17 mouse cellular contexts compared by ENCODE assay signal in genomic region chr9:115134736-115135135, GRCm38 (mm10).
DNase-seq lines count a peak whose midpoint lies in the region; ATAC-seq and TF ChIP-seq lines count a peak whose summit lies in the region.
"Had no signal": no experiment of that assay in that cellular context is flagged by ENCODE, and none has a peak within 500 bp of the region (broad histone marks: within the 10 kb centered on the region; RNA-seq: fewer than 3 reads in every experiment).

No protein-coding gene starts in this region.

- H3K9ac ChIP-seq in forebrain, embryonic 14.5 days (ENCODE audit: low read length) = no peak overlapping the region
- H3K9ac ChIP-seq in forebrain, embryonic 13.5 days = no peak overlapping the region
- H3K9ac ChIP-seq in midbrain, postnatal 0 days (replicated peaks; ENCODE audit: low read length, poor library complexity, severe bottlenecking) = no peak overlapping the region
- H3K9ac ChIP-seq: embryonic facial prominence, embryonic 15.5 days; forebrain, embryonic 12.5 days; heart, embryonic 15.5 days; lung, embryonic 15.5 days had no signal

- no peak for ATAC-seq in forebrain, embryonic 14.5 days
- no peak for ATAC-seq in forebrain, embryonic 13.5 days
- ATAC-seq in midbrain, postnatal 0 days (ENCODE audit: low FRiP score) = no peak

- DNase-seq in forebrain, embryonic 14.5 days (ENCODE audit: low spot score) = peak; percentile 10
- DNase-seq in left cerebral cortex, postnatal 4 days = peak; percentile 43
- DNase-seq in left cerebral cortex, postnatal 14 days (ENCODE audit: low spot score in 2 of 2) = no peak
- DNase-seq in B cell, adult 2 months = peak; percentile 62 to 68
- DNase-seq in midbrain, postnatal 0 days (ENCODE audit: low spot score) = peak; percentile 28
- no peak for DNase-seq in right cerebral cortex, adult 2 months (ENCODE audit: low spot score in 2 of 2)
- DNase-seq: adrenal gland, adult 2 months; cerebellum, adult 18-20 months; heart, adult 18-20 months; kidney, postnatal 25 days; thymus, postnatal 14 days had no signal

- intact Hi-C loops in left cerebral cortex, postnatal 4 days (cut with DNase I) = no loop called here
- intact Hi-C loops in left cerebral cortex, postnatal 14 days (cut with DNase I) = no loop called here

- H3K4me2 ChIP-seq in forebrain, embryonic 14.5 days (ENCODE audit: low read length) = no peak overlapping the region
- no peak overlapping the region for H3K4me2 ChIP-seq in forebrain, embryonic 13.5 days
- no peak overlapping the region for H3K4me2 ChIP-seq in midbrain, postnatal 0 days (ENCODE audit: low read depth, low read length, poor library complexity, severe bottlenecking)
- H3K4me2 ChIP-seq: embryonic facial prominence, embryonic 15.5 days; forebrain, embryonic 12.5 days; heart, embryonic 15.5 days; liver, embryonic 11.5 days; lung, embryonic 15.5 days had no signal

- WGBS in forebrain, embryonic 14.5 days = 40% methylated on average over 4 of the region's 4 CpGs
- 55% methylated on average over 4 of the region's 4 CpGs for WGBS in forebrain, embryonic 13.5 days
- WGBS in midbrain, postnatal 0 days = 52% methylated on average over 4 of the region's 4 CpGs

- H3K36me3 ChIP-seq in forebrain, embryonic 14.5 days (ENCODE audit: control insufficient read depth, insufficient read depth, low read length) = no peaks in the 10 kb centered on the region
- no peaks in the 10 kb centered on the region for H3K36me3 ChIP-seq in forebrain, embryonic 13.5 days (ENCODE audit: poor library complexity, severe bottlenecking)
- H3K36me3 ChIP-seq in midbrain, postnatal 0 days (ENCODE audit: insufficient read depth, low read length) = no peaks in the 10 kb centered on the region
- H3K36me3 ChIP-seq: embryonic facial prominence, embryonic 15.5 days; forebrain, embryonic 12.5 days; heart, embryonic 15.5 days; lung, embryonic 15.5 days had no signal

- H3K4me3 ChIP-seq in forebrain, embryonic 14.5 days (ENCODE audit: low read depth, low read length) = no peak overlapping the region
- H3K4me3 ChIP-seq in forebrain, embryonic 13.5 days = no peak overlapping the region
- no peak overlapping the region for H3K4me3 ChIP-seq in midbrain, postnatal 0 days (ENCODE audit: low read depth, low read length)
- H3K4me3 ChIP-seq: embryonic facial prominence, embryonic 15.5 days; forebrain, embryonic 12.5 days; heart, embryonic 15.5 days; lung, embryonic 15.5 days had no signal

- no peaks in the 10 kb centered on the region for H3K27me3 ChIP-seq in forebrain, embryonic 14.5 days (replicated peaks; ENCODE audit: control insufficient read depth, insufficient read depth, low read length)
- H3K27me3 ChIP-seq in forebrain, embryonic 13.5 days = no peaks in the 10 kb centered on the region
- H3K27me3 ChIP-seq in midbrain, postnatal 0 days (ENCODE audit: insufficient read depth, low read length) = no peaks in the 10 kb centered on the region
- H3K27me3 ChIP-seq: embryonic facial prominence, embryonic 15.5 days; forebrain, embryonic 12.5 days; heart, embryonic 15.5 days; lung, embryonic 15.5 days had no signal

- TF ChIP-seq CTCF in midbrain, postnatal 0 days (IDR thresholded peaks at IDR 0.05) = no peak

- no peaks in the 10 kb centered on the region for H3K9me3 ChIP-seq in forebrain, embryonic 14.5 days (replicated peaks; ENCODE audit: control insufficient read depth, low read length)
- H3K9me3 ChIP-seq in forebrain, embryonic 13.5 days (replicated peaks) = no peaks in the 10 kb centered on the region
- no peaks in the 10 kb centered on the region for H3K9me3 ChIP-seq in midbrain, postnatal 0 days (ENCODE audit: low read length)
- H3K9me3 ChIP-seq: embryonic facial prominence, embryonic 15.5 days; forebrain, embryonic 12.5 days; heart, embryonic 15.5 days; lung, embryonic 15.5 days had no signal

- no peaks in the 10 kb centered on the region for H3K4me1 ChIP-seq in forebrain, embryonic 14.5 days (ENCODE audit: control insufficient read depth, insufficient read depth, low read length)
- peaks cover 5% of the 10 kb centered on the region; the same call in 1 of the 2 replicates for H3K4me1 ChIP-seq in forebrain, embryonic 13.5 days
- 0 out of 2 replicates have a peak, but pooled peaks cover 4% of the 10 kb centered on the region for H3K4me1 ChIP-seq in midbrain, postnatal 0 days (ENCODE audit: insufficient read depth, low read length)
- H3K4me1 ChIP-seq: heart, embryonic 15.5 days; lung, embryonic 15.5 days had no signal

- no peak overlapping the region for H3K27ac ChIP-seq in forebrain, embryonic 14.5 days (ENCODE audit: low read depth, low read length)
- H3K27ac ChIP-seq in forebrain, embryonic 13.5 days = no peak overlapping the region
- no peak overlapping the region for H3K27ac ChIP-seq in midbrain, postnatal 0 days (ENCODE audit: low read depth, low read length)
- H3K27ac ChIP-seq: embryonic facial prominence, embryonic 15.5 days; forebrain, embryonic 12.5 days; heart, embryonic 15.5 days; lung, embryonic 15.5 days had no signal

Comparison
In these comparisons a context has a peak if more than half of its experiments do, and no peak if none do; other contexts are left out.
1. DNase-seq: peak in forebrain, embryonic 14.5 days (single experiment), left cerebral cortex, postnatal 4 days (single experiment), B cell, adult 2 months (2 of 2) and midbrain, postnatal 0 days (single experiment); none in left cerebral cortex, postnatal 14 days (0 of 2) and right cerebral cortex, adult 2 months (0 of 2).